Mouse (Mus musculus) lung, postnatal 25 days (tissue): Measurements from ENCODE around the gene Casp9.

Experiments used
- DNase-seq: peaks from one replicate; pipeline ENCODE4 v3.0.0; 2022; ENCODE audit warnings: low spot score

The Casp9 gene

DNA sequence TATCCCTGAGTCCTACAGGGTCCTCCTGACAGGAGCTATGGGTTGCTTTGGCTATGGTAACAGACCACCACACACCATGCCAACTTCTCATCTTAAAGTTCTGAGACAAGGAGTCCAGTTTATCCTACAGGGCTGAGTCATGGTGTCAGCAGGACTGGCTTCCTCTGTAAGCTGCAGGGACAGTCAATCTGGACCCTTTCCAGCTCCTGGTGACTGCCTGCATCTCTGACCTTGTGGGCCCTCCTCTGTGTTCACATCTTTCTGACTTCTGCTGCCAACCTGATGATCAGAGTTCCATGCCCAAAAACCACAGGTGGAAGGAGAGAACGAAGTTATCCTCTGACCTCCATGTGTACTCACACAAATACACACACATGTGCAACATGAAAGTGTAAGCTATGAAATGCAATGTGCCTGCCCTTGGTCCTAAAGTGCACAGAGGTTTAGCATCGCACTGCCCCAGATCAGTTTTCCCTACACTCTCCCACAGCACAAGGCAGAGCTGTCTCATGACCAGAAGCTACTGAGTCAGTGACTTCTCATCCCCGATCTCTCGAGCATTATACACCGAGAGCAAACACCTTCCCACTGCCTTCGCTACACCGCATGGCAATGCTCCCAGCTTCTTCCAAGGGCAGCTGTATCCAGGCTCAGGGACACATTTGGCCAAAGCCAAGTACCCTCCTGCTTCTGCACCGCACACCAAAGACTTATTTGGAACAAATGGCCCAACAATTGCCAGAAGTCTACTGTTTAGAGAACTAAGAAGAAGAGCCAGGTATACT lies 12.0 kb upstream of the Casp9 start:
- no peak for DNase-seq

DNA sequence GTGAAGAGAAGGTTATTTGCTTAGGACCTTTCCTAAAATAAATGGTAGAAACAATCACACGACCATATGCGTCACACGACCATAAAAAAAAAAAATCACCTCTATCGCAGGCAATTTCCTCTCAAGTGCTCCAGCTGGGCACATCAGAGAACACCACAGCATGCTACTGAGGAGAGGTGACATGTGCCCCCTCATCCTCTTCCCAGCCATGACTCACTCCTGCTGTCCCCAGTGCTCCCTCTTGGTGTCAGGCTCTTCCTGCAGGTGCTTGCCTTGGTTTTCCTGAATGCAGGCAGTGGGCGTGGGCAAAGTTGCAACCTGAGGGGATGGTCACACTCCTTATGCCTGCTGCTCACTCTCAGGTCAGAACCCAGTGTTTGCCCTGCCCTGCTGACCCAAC lies 8.6 kb upstream of the Casp9 start:
- DNase-seq: no peak

DNA sequence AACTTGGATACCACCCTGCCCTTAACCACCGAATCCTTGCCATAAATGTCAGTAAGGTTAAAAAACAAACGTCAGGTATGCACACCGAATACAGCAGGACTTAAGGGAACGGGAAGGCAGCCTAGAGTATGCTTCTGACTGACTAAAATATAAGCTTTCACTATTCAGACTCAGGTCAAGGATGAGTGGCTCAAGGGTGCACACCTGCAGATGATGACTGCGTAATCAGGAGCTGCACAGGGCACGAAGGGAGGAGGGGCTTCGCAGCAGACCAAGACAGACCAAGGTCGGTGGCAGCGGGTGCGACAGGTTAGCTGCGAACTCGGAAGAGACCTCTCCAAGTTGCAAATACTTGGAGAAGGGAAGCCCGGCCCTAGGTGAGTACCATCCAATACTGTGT lies 7.3 kb upstream of the Casp9 start:
- no peak for DNase-seq

DNA sequence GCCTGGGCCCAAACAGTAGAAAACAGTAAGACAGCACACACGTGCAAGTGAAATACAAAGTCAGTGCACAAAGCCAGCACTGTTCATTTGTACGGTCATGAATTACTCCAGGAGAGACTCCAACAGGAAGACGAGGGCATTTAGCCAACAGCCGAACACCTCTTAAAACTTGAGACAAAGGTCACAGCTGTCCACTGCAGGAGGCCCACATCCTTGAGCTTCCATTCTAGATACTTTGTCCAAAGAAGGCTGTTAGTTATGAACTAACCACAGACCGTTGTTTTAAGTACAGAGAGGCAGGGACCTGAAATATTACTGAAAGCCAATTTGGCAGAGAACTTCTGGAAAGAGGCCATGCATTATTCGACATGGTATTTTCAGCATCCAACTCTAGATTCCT lies 6.4 kb upstream of the Casp9 start:
- no peak for DNase-seq

DNA sequence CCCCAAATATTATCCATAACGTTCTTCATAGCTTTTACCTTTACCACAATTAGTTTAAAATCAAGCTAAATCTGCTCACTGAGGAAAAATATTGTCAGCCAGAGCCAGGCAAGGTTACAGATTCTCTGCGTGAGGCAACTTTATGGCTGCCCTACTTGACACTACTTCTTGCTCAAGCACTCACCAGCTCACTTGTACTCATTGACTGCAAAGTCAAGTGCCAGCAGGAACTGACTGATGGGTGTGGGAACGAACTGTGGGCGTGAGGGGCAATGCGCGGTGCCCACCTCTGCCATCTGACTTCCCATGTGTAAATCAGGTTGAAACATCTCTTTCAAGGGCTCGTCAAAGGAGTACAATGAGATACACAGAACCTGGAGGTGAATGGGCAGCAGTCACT lies 6.0 kb upstream of the Casp9 start:
- peak; percentile 67 for DNase-seq

DNA sequence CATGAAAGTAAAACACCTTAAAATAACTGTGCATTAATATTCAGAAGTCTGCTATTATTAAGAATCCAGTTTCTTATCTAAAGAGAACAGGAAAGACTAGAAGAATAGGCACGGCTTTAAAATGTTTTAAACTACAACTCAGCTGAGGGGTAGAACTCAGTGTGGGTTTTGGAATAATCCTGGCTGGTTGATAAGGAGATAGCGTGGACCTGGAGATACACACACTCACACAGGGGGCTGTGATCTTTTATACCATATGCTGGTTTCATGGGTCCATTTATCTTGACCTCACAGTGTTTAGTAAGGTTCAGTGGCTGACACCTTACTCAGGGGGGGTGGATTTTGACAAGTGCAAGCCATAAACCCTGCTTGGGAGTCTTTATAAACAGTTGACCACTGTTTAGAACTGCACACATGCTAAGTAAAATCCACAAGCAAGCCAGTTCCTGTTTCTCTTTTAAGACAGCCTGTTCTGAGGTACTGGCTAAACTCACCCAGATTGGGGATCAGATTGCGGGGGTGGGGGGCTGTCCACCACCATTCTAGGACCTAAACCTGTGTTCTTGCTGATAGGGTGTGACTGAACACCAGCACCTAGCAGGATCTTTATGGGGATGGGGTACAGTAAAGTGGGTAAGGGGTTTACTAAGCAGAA lies 3.7 kb upstream of the Casp9 start:
- DNase-seq: no peak

DNA sequence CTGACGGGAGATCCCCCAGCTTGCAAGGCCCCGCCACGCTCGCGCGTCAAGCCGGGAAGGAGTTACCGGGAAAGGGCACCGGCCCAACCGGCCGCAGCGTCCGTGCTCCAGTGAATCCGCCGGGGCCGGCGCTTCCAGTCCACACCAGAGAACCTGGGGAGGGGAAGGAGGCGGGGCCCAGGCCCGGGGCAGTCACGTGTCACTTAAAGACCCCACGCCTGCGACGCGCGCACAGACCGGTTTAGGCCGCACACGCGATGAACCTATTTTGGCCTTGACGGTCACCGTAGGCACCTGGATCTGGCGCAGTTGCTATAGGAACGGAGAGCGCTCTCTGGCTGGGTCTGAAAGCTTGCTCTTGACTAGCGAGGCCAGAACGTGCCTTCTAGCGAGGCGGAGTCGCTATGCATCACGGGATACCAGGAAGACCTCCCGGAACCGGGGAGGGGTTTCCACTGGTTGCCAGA lies 2.9 kb upstream of the Casp9 start, which contains the start of gene Dnajc16:
Dnajc16 (minus strand) TSS at position 408 of the 467 bp plus-strand sequence.
- peak; percentile 98 for DNase-seq

DNA sequence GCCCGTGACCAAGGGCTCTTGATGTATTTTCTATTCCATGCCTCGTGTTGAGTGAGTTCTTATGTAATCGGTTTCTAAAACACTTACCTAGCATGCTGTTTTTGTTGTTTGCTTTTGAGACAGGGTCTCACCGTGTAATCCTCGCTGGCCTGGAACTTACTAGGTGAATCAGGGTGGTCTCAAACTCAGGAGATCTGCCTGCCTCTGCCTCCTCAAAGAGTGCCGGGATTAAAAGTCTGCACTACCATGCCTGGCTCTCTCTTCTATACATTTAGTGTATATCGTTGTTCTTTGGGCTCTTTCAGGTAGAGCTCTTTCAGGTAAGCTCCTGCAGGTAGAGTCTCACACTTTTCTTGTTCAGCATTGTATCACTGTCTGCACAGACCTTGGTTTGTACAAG lies 1.9 kb upstream of the Casp9 start:
- DNase-seq: no peak

DNA sequence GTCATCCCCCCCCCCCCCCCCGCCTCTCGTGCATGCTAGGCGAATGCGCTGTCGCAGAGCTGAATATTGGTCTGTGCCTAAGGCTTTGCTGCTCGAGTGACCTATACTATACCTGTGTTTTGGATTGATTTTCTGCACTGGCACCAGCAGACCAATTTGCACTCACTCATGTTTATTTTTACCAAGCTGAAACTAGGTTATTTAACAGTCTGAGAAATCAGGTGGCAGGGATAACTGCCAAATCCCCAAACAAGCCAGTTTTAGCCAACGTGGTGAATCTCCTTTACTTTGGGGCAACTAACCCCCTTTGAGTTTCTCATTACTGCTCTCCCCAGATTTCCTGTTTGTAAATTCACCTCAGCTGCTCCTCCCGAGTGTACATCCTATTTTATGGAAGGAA lies 1.5 kb upstream of the Casp9 start:
- DNase-seq: no peak

DNA sequence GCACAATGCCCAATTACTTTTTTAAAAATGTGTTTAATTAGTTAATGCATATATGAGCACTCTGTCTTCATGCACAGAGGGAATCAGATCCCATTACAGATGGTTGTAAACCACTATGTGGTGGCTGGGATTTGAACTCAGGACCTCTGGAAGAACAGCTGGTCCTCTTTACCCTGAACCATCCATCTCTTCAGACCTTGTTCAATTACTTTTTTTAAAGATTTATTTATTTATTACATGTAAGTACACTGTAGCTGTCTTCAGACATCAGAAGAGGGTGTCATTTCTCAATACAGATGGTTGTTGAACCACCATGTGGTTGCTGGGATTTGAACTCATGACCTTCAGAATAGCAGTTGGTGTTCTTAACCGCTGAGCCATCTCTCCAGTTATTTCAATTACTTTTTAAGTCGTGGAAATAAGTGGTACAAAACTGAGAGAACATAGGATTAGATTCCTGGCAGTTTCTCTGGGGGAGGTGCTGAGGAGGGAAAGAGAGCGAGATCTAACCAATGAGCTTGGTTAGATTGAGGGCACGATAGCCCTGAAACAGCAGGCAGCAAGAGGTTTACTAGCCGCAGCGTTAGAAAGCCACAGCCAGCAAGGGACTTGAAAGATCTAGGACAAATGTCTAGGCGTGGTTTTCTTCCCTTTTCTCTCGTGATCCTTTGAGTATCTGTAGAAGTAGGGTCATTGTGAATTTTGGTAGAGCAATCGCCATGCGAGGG lies 694 bp upstream of the Casp9 start:
- no peak for DNase-seq

DNA sequence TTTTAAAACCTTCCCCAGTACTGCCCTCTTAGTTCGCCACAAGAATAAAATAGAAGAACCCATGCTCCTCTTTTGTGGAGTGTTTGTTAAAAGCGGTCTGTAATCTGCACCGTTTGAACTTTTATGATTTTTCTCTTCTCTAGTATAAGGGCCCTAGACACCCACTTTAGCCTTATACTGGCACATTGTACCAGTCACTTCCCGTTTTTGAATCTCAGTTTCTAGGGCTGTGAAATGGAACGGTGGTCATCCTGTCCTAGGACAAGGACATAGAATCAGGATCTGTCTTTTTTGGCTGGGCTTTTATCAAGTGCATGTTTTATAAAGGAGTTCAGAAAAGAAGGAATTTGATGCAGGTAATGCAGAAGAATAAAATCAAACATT lies 732 bp downstream of the Casp9 start:
- no peak for DNase-seq

DNA sequence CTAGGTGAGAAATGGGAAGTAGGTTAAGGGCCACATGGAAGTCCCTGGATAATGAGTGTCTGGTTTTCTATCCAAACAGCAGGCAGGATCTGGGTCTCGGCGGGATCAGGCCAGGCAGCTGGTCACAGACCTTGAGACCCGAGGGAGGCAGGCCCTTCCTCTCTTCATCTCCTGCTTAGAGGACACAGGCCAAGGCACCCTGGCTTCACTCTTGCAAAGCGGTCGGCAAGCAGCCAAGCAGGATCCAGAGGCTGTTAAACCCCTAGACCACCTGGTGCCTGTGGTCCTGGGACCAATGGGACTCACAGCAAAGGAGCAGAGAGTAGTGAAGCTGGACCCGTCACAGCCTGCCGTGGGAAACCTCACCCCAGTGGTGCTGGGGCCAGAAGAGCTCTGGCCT lies 2.9 kb downstream of the Casp9 start:
- no peak for DNase-seq

DNA sequence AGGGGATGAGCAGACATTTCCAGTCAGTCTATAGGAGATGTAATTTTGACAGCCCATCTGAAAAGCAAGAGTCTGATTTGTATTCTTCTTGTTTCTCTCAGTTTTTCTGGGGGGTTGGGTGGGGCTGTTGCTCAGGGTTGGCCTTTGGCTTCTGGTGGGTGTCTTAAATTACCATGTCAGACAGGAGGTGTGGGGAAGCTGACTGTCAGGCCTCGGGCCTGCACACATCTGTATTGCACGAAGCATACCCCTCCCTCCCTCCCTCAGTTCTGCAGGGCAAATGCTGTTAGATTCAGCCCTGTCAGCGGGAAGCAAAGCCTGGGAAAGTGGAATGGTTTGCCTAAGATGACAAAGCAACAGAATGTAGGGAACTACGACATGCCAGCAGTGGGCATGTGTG lies 3.5 kb downstream of the Casp9 start:
- no peak for DNase-seq

DNA sequence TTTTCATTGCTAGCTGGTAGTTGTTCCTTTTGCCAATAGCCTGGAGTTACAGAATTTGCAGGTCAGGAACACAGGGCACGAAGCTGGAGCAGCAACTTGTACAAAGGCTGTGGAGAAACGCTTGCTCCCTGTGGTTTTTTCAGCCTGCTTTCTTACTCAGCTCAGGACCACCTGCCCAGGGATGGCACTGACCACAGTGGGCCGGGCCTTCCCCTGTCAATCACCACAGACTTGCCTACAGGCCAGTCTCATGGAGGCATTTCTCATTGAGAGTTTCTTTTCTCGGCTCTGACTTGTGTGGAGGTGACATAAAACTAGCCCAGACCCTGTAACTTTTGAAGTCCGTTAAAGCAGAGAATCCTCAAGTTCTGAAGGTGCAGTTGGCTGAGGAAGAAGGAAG lies 4.1 kb downstream of the Casp9 start:
- no peak for DNase-seq

DNA sequence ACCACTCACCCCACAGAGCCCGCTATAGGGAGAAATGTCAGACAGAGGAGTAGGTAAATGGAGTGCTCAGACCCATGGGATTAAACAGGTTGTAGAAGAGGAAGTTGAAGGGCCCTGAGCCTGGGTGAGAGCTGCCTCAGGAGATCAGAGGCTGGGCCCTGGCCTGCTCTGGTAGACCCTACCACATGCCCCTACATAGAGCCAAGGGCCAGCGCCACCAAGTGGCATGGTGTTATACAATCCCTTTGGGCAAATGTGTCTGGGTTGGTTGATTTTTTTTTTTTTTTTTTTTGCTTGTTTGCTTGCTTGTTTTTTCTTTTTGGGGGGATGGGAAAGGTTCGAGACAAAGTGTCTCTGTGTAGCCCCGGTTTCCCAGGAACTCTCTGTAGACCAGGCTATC lies 10.7 kb downstream of the Casp9 start:
- no peak for DNase-seq

DNA sequence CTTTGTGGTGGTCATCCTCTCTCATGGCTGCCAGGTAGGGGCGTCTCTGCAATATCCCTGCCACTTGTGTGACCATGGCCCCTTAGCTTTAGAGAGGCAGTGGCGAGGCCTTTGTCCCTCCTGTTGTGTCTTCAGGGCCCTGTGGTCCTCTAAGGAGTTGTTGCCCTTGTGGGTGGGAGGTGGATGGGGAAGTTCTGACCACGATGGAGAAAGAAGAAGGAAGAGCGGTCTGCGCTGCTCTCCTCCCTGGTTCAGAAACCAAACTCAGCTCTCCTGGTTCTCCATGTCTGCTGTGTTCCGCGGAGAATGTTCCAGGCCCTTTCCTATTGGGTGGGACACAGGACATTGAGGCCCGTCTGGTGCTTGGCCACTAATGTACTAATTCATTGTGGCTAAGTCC lies 12.5 kb downstream of the Casp9 start:
- DNase-seq: no peak

DNA sequence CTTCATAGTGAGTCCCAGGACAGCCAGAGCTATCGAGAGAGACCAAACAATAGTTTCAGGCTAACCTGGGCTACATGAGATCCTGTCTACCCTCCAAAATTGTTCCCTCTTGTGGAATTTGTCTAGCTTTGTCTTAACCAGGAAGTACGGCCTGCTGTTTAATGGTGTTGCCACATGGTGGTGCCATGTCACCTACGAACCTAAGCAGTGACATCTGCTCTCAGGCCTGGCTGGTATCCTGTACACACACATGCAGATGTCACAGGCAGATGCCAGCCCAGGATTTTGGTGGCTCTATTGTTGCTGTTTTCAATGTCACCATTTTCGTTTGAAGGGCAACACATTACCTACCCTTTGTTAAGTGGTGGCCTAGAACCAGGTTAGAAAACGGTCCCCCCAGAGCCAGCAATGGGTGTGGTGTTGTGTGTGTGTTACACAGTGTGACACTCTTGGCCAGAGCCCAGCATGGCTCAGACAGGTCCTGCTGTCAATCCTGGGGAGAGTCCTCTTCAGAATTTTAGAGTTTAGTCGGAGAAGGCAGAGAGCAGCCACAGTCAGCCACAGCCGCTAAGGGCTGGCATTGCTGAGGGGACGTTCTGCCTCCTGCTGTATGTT lies 16.5 kb downstream of the Casp9 start:
- DNase-seq: no peak

DNA sequence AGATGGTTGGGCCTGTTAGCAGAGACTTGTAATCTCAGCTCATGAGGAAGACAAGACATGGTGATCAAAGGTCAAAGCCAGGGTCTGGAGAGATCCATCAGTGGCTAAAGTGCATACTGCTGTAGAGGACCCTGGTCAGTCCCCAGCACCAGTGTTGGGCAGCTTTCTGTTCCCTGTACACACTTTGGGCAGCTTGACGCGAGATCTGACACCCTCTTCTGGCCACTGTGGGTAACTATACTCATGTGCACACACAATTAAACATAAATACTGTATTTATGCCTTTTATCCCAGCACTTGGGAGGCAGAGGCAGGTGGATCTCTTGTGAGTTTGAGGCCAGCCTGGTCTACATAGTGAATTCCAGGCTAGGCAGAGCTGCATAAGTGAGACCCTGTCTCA lies 17.6 kb downstream of the Casp9 start:
- no peak for DNase-seq

DNA sequence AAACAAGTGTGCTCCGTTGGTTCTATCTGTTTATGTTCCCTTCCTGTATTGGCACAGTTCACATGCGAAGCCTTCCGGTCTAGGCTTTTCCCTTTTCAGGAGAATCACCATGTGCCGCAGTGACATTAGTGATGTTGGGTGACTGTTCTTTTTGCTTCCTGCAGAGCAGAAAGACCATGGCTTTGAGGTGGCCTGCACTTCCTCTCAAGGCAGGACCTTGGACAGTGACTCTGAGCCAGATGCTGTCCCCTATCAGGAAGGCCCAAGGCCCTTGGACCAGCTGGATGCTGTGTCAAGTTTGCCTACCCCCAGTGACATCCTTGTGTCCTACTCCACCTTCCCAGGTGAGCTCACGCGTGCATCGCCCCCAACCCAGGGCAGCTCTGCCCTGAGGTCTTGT lies 18.0 kb downstream of the Casp9 start:
- DNase-seq: no peak

DNA sequence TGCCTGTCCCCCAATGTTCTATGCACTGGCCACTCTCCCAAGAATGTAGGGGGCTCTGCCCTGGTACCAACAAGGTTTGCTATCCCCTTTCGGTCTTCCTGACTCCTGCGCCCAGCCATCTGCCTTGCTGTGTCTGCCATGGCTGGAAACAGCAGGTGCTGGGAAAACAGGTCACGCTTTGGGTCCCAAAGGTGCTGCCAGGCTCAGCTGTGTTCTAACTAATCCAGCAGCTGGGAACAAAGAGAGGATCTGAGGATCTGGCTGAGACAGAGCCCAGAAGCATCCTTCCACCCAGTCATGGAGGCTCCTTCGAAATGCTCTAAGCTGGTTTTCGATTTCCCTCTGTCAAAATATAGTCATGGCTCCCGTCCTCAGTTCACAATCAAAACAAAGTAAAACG lies 22.9 kb downstream of the Casp9 start:
- no peak for DNase-seq

DNA sequence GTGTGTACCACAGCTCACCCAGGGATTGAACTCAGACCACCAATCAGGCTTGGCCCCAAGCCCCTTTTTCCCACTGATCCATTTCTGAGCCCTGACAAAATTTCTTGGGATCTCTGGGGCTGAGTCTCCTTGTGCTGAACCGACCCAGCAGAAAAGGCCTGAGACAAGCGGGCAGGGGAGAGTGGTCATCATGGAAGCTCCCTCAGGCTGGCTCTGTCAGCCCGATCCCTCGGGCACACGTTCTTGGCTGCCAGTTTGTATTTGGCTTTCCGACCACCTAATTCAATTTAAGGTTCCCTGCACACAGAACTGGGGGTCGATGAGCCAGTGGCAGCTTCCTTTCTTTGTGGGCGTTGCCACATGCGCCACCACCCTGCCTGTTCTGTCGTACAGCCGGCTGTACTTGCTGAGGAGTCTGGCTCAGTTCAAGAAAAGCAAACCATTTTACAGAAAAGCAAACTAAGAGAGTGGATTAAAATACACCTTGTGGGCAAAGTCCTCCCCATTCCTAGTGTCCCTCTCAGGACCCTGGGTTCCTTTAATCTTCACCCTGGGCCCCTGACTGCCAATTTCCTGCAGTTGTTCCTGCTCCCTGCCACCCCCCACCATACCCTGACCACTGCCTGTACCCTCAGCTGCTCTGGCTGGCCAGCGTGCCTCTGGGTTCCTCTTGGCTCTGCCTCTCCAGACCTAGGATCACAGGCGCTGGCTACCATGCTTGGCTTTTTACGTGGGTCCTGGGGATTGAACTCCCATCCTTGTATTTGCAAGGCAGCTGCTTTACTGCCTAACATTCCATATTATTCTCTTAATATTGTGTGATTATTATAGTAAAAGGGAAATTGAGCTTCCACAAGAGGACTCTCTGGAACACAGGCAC lies 23.6 kb downstream of the Casp9 start:
- no peak for DNase-seq

DNA sequence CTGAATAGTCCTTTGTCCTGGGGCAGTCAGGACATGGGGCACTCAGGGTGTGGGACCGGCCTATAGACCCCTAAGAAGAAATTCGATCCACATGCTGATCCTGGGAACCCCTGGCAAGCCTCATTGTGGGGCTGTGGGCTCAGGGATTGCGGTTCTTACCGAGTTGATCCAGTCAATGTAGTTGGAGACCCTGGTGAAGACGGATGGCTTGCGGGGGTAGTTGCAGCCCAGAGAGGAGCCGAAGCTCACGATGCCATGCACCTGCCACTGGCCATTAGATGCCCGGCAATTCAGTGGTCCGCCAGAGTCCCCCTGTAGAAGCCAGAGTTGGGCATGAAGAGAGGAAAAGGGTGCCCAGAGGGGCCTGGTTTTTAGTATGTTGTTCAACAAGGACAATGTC lies 24.3 kb downstream of the Casp9 start:
- no peak for DNase-seq
